Mouse (Mus musculus) cortical plate, adult 2 months (tissue): Measurements from ENCODE around the gene Nlk.

ENCODE experiments used
- CTCF ChIP-seq: fragments of 200-500 bp; IDR thresholded peaks from 2 replicates; pipeline ENCODE4 v1.5.1; 2011; ENCODE audit warnings: mild to moderate bottlenecking, control low read depth, low read length; ENCODE audit not compliant: insufficient read depth; ENCODE audit errors: extremely low read depth
- POLR2A ChIP-seq: fragments of 200-500 bp; IDR thresholded peaks from 2 replicates; pipeline ENCODE4 v1.6.1; 2011; ENCODE audit warnings: mild to moderate bottlenecking, low read length, control low read depth; ENCODE audit not compliant: insufficient read depth; ENCODE audit errors: extremely low read depth

DNA sequence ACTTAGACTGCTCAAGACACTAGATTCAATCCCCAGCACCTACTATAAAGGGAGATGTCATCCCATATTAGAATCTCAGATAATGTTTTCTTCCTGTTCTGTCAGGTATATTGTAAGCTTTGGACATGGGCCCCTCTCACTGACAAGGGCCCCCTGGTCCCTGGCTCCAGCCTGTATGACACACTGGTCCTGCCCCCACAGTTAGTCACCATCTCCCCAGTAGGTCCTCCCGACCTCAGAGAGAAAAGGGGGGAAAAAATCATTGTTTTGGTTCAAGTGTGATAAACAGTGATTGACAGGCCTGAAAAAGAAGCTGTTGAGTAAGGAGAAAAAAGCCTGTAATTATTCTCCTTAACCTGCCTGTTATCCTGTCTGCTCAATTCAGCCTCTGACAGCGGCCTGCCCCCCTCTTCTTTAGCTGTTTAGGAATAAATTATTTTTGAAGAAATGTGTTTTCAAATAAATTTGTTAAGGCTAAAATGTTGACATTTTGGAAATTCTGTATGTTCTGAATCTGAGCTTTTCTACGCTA, 39.8 kb upstream of the Nlk start:
- TF ChIP-seq POLR2A: no peak
- no peak for TF ChIP-seq CTCF
